Mouse (Mus musculus) ES-E14 (cell line): ENCODE measurements at regions not wholly inside any gene's neighbourhood (a gene's known extent, or its start where the extent isn't known, plus 50 kb on each side); places are given as distances from the start of the nearest gene placed in this dataset.

Experiments used
- DNase-seq: peaks from one replicate; pipeline ENCODE4 v3.0.0-alpha.2; 2013; ENCODE audit warnings: low read depth, low spot score
- H3K27ac ChIP-seq: 2 replicates; pipeline ENCODE4 v1.5.1; 2012; ENCODE audit warnings: low read depth, mild to moderate bottlenecking, low read length, moderate library complexity, mixed read lengths; ENCODE audit not compliant: poor library complexity, insufficient read depth, severe bottlenecking
- H3K36me3 ChIP-seq: 2 replicates; pipeline ENCODE4 v1.6.1; 2012; ENCODE audit warnings: mild to moderate bottlenecking, low read length, moderate library complexity, mixed read lengths; ENCODE audit not compliant: control insufficient read depth, poor library complexity, insufficient read depth, severe bottlenecking
- H3K4me1 ChIP-seq, 2 experiments: fragments of 150-350 bp in 1 of 2; sonication (generic) in 1 of 2; 2 replicates each; pipeline ENCODE4 v1.6.1; 2012; ENCODE audit warnings: low read length in 2 of 2, mild to moderate bottlenecking in 1 of 2, mixed read lengths in 1 of 2; ENCODE audit not compliant: control insufficient read depth in 2 of 2, insufficient read depth in 2 of 2, poor library complexity in 1 of 2
- H3K4me3 ChIP-seq, 2 experiments: fragments of 150-350 bp in 1 of 2; sonication (generic) in 1 of 2; 2 replicates each; pipeline ENCODE4 v1.5.1; 2012; ENCODE audit warnings: low read length in 2 of 2, low read depth in 1 of 2, mild to moderate bottlenecking in 1 of 2, mixed read lengths in 1 of 2; ENCODE audit not compliant: insufficient read depth in 1 of 2, poor library complexity in 1 of 2, severe bottlenecking in 1 of 2
- H3K9ac ChIP-seq: 2 replicates; pipeline ENCODE4 v1.6.1; 2012; ENCODE audit warnings: low read depth, mild to moderate bottlenecking, low read length, mixed read lengths; ENCODE audit not compliant: poor library complexity, insufficient read depth, severe bottlenecking
- H3K9me3 ChIP-seq: fragments of 150-350 bp; sonication (generic); 2 replicates; pipeline ENCODE4 v1.6.1; 2012; ENCODE audit warnings: low read depth, mild to moderate bottlenecking, low read length; ENCODE audit not compliant: control insufficient read depth, insufficient read depth
- CHD2 ChIP-seq: IDR thresholded peaks from 2 replicates; pipeline ENCODE4 v1.6.1; 2014; ENCODE audit warnings: mild to moderate bottlenecking, low read depth, low read length, inconsistent platforms
- HCFC1 ChIP-seq: IDR thresholded peaks from 2 replicates; pipeline ENCODE4 v1.6.1; 2012; ENCODE audit warnings: low read length, inconsistent platforms, borderline replicate concordance; ENCODE audit not compliant: insufficient read depth
- MAFK ChIP-seq: IDR thresholded peaks from 2 replicates; pipeline ENCODE4 v1.6.1; 2014; ENCODE audit warnings: mild to moderate bottlenecking, low read depth, low read length, inconsistent platforms; ENCODE audit not compliant: insufficient read depth
- ZC3H11A ChIP-seq: IDR thresholded peaks from 2 replicates; pipeline ENCODE4 v1.6.1; 2012; ENCODE audit warnings: low read depth, mild to moderate bottlenecking, inconsistent platforms, low read length, borderline replicate concordance
- ZNF384 ChIP-seq: IDR thresholded peaks from 2 replicates; pipeline ENCODE4 v1.6.1; 2012; ENCODE audit warnings: low read depth, low read length, inconsistent platforms
- in situ Hi-C, 2 experiments: fragments of 600-800 bp; cut with MboI; formaldehyde crosslinking; loops; one replicate each; pipeline ENCODE4 v1.15.1; 2025; ENCODE audit warnings: low sequenced_read_pairs in 2 of 2, inconsistent platforms in 1 of 2; ENCODE audit not compliant: unreplicated experiment in 2 of 2

DNA sequence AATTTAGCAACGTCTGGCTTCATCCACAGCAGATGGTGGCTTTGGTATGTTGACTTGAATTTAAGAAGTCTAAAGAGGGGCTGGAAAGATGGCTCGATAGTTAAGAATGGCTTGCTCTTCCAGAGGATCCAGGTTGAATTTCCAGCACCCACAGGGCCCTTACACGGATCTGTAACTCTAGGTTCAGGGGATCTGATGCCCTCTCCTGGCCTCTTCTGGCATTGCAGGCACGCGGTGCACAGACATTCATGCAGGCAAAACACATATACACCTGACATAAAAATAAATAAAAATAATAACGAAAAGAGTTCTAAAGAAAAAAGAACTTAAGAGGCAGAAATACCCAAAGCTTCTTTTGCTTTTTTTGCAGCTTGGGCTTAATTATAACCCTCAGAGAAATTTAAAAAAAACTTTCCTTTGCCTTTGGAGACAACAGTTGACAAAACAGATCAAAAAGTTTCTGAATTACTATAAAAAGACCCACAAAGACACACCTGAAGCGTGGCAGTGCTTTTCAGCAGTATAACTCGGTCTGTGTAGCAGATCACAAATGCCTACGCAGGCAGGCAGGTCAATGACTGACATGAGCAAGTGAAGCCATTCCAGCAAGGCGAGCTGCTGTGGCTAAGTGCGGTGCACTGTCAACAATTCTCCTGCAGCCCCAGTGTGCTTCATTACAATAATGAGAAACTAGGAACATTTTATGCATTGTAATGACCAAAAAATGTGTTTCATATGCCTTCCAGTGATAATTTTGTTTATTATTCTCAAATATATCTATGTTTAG lies 85.5 kb upstream of the Pgrmc2 start:
- H3K9ac ChIP-seq: no peak overlapping the region
- TF ChIP-seq ZC3H11A (peak; percentile 63; the same call in 1 of the 2 replicates), HCFC1 (no peak)
- H3K9me3 ChIP-seq: no peaks in the 10 kb centered on the region
- DNase-seq: peak; percentile 24
- no peak overlapping the region for H3K4me3 ChIP-seq
- peaks cover 0 to 7% of the 10 kb centered on the region in 2 experiments; a peak in 1 of 4 replicates for H3K4me1 ChIP-seq
- H3K36me3 ChIP-seq: no peaks in the 10 kb centered on the region
- in situ Hi-C loops: no loop called here
- no peak overlapping the region for H3K27ac ChIP-seq

- H3K4me1 ChIP-seq: peaks cover 0 to 5% of the 10 kb centered on the region in 2 experiments; a peak in 1 of 4 replicates
- DNase-seq: no peak
- H3K4me3 ChIP-seq: no peak overlapping the region
- no peaks in the 10 kb centered on the region for H3K36me3 ChIP-seq
- in situ Hi-C loops: no loop called here
- no peak overlapping the region for H3K27ac ChIP-seq
- H3K9ac ChIP-seq: no peak overlapping the region
- TF ChIP-seq CHD2 (no peak), HCFC1 (no peak)
- no peaks in the 10 kb centered on the region for H3K9me3 ChIP-seq
These were observed 84.6 kb upstream of the Pgrmc2 start for GRCm38 (mm10) chr3:41167476-41167875.

- H3K36me3 ChIP-seq: no peaks in the 10 kb centered on the region
- TF ChIP-seq ZC3H11A (no peak), HCFC1 (no peak), ZNF384 (no peak), CHD2 (no peak), MAFK (no peak)
- H3K9ac ChIP-seq: no peak overlapping the region
- in situ Hi-C loops: no loop called here
- no peaks in the 10 kb centered on the region for H3K9me3 ChIP-seq
- no peak for DNase-seq
- no peak overlapping the region for H3K4me3 ChIP-seq
- peaks cover 0 to 2% of the 10 kb centered on the region in 2 experiments; a peak in 1 of 4 replicates for H3K4me1 ChIP-seq
- H3K27ac ChIP-seq: no peak overlapping the region
These were observed 81.9 kb upstream of the Pgrmc2 start for GRCm38 (mm10) chr3:41164736-41165135.

DNA sequence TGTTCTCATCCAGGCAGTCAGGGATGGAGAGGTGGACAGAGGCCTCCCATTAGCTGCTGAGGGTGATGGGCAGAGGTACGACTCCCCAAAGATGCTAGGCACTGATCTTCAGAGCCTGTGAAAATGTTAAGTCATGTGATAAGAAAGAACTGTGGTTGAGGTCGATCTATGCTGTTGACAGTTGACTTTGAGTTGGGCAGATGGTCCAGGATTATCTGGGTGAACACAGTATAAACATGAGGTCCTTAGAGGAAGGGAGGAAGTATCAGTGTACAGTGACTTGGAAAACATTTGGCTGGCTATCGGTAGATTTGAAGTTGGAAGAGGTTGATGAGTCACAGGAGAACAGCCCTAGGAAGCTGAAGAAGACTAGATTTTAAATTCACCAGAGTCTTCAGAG lies 80.9 kb upstream of the Pgrmc2 start:
- Histone ChIP-seq H3K27ac (no peak overlapping the region), H3K9ac (no peak overlapping the region), H3K4me1 (no peaks in the 10 kb centered on the region), H3K9me3 (no peaks in the 10 kb centered on the region), H3K4me3 (no peak overlapping the region), H3K36me3 (no peaks in the 10 kb centered on the region)
- DNase-seq: no peak
- in situ Hi-C loops: no loop called here
- no peak for TF ChIP-seq CHD2
- TF ChIP-seq MAFK: no peak
- no peak for TF ChIP-seq HCFC1
- TF ChIP-seq ZC3H11A: no peak
- TF ChIP-seq ZNF384: no peak

DNA sequence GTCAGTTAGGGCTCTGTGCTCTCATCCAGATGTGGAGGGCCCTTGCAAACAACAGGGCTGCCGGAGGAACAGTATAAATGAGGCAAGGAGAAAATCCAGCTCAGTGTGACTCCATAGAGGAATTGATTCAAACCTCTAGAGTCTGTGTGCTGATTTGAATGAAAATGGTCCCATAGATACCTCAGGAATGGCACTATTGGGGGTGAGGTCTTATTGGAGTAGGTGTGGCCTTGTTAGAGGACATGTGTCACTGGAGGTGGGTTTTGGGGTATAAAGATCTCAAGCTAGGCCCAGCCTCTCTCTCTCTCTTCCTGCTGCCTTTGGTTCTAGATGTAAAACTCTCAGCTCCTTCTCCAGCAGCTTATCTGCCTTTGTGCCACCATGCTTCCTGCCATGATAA lies 79.7 kb upstream of the Pgrmc2 start:
- DNase-seq: no peak
- TF ChIP-seq CHD2: no peak
- TF ChIP-seq HCFC1: no peak
- no peak for TF ChIP-seq MAFK
- no peak for TF ChIP-seq ZC3H11A
- no peak for TF ChIP-seq ZNF384
- in situ Hi-C loops: no loop called here
- H3K9ac ChIP-seq: no peak overlapping the region
- no peaks in the 10 kb centered on the region for H3K4me1 ChIP-seq
- H3K36me3 ChIP-seq: no peaks in the 10 kb centered on the region
- no peaks in the 10 kb centered on the region for H3K9me3 ChIP-seq
- no peak overlapping the region for H3K27ac ChIP-seq
- no peak overlapping the region for H3K4me3 ChIP-seq
